Mouse (Mus musculus) neural tube, embryonic 15.5 days (tissue): ENCODE data around the gene Flywch1. TPM values are rescaled to one million over a fixed set of nuclear protein-coding genes. Genes with fewer than 3 reads are reported as not detected.

Experiments used
- ATAC-seq: fragments of 200-750 bp; cut with Nextera tagmentation; 2 replicates; pipeline ENCODE4 v1.8.0; 2017; ENCODE audit warnings: mild to moderate bottlenecking, moderate TSS enrichment, moderate library complexity; ENCODE audit not compliant: low FRiP score
- H3K27ac ChIP-seq: fragments of 300-500 bp; sonication (generic); replicated peaks from 2 replicates; pipeline ENCODE4 v1.5.1; 2015; ENCODE audit warnings: mild to moderate bottlenecking, inconsistent platforms
- H3K27me3 ChIP-seq: fragments of 300-500 bp; sonication (generic); replicated peaks from 2 replicates; pipeline ENCODE4 v1.6.1; 2015; ENCODE audit warnings: inconsistent platforms
- H3K36me3 ChIP-seq: fragments of 300-500 bp; sonication (generic); 2 replicates; pipeline ENCODE4 v1.6.1; 2015; ENCODE audit warnings: inconsistent platforms
- H3K4me1 ChIP-seq: fragments of 300-500 bp; sonication (generic); 2 replicates; pipeline ENCODE4 v1.6.1; 2015; ENCODE audit warnings: inconsistent platforms
- H3K4me2 ChIP-seq: fragments of 300-500 bp; sonication (generic); 2 replicates; pipeline ENCODE4 v1.6.1; 2015; ENCODE audit warnings: inconsistent platforms, mild to moderate bottlenecking, moderate library complexity
- H3K4me3 ChIP-seq: fragments of 300-500 bp; sonication (generic); replicated peaks from 2 replicates; pipeline ENCODE4 v1.5.1; 2015; ENCODE audit warnings: mild to moderate bottlenecking, inconsistent platforms
- H3K9ac ChIP-seq: fragments of 300-500 bp; sonication (generic); replicated peaks from 2 replicates; pipeline ENCODE4 v1.6.1; 2015; ENCODE audit warnings: mild to moderate bottlenecking, inconsistent platforms
- H3K9me3 ChIP-seq: fragments of 300-500 bp; sonication (generic); replicated peaks from 2 replicates; pipeline ENCODE4 v1.6.1; 2016; ENCODE audit warnings: inconsistent platforms
- WGBS: fragments of 180-500 bp; shearing (Covaris S2); methylation state at CpG from one replicate; pipeline ENCODE4 v1.1.7; 2015; ENCODE audit warnings: mixed read lengths; 5-methylcytosine and 5-hydroxymethylcytosine counted together
- polyA plus RNA-seq: library from polyadenylated mRNA; unstranded; fragments of >200 nt; fragmentation: Nextera tagmentation; extraction: Ambion mirVana; gene quantifications from 2 replicates; pipeline ENCODE4 v1.2.1, GENCODE M21; 2015

Flywch1 gene
- polyA plus RNA-seq, 1 experiment from 2014 or later: 224 TPM

DNA sequence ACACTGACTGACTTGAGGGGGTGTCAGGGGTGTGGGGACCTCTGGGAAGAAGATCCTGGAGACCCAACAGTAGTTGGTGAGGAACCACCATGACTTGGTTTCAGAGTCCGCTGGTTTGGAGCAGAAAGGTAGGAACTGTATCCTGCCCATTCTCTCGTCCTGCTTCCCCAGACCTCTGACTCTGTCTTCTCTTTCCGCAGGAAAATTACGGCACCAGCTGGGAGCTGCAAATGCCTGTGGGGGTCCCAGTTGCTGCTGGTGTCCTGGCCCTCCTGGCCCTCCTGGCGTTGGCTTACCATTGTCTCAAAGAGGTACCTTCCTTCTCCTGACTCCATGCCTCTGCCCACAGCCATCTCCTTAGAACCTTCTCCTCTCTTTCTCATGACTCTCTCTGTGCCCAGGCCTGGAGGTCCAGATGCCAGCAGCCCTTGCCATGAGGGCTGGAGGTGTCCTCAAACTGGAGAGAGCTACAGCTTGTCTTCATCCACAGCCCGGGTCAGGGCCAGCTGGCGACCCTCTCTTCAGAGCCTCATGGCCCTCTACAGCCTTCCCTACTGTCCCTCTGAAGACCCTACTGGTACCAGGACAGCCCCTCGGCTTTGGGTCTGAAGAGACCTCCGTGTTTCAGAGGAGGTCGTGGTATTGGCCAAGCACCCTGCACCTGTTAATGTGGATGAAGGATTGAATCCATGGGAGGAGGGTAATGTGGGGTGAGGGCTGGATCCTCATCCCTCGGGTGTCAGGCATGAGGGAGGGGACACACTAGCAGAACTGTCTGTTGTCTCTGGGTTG lies 21.8 kb downstream of the Flywch1 start:
- no peak overlapping the region for H3K9ac ChIP-seq
- H3K4me2 ChIP-seq: peak overlapping the region; percentile 37
- H3K4me1 ChIP-seq: peaks cover 18% of the 10 kb centered on the region
- no peak overlapping the region for H3K27ac ChIP-seq
- no peak for ATAC-seq
- no peaks in the 10 kb centered on the region for H3K9me3 ChIP-seq
- H3K27me3 ChIP-seq: peaks cover 29% of the 10 kb centered on the region
- no peak overlapping the region for H3K4me3 ChIP-seq
- WGBS: 80% methylated on average over 11 of the region's 11 CpGs
- peaks cover 33% of the 10 kb centered on the region for H3K36me3 ChIP-seq

DNA sequence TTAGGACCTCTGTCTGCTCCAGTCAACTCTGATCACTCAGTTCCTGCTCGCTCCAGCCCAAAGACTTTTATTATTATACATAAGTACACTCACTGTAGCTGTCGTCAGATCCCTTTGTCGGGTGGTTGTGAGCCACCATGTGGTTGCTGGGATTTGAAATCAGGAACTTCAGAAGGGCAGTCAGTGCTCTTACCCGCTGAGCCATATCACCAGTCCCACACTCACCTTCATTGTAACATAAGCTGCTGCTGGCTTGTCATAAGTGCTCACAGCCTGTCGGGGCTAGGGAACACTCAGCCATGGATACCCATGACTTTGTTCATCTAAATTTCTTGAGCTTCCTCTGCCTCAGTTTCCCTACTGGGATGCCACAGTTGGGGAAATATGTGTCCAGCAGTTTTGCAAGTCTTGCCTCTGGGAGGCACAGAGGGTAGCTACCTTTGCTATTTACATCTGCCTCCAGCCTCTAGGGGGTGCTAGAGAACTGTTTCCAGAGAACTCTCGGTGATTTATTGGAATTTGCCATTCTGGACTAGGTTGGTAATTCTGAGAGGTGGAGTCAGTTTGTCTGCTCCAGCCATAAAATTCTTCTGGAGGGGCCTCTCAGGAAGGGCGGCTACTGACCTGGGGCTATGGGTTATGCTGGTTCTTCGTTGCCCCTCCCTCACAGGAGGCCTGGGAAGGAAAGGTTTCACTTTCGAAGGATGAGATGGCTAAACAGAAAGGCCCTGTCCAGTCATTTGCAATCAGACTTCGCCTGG lies 22.6 kb downstream of the Flywch1 start:
- H3K36me3 ChIP-seq: peaks cover 25% of the 10 kb centered on the region
- H3K9ac ChIP-seq: no peak overlapping the region
- ATAC-seq: no peak
- H3K4me2 ChIP-seq: peak overlapping the region; percentile 37
- no peak overlapping the region for H3K27ac ChIP-seq
- WGBS: 42% methylated on average over 10 of the region's 10 CpGs
- no peaks in the 10 kb centered on the region for H3K9me3 ChIP-seq
- H3K4me1 ChIP-seq: peaks cover 19% of the 10 kb centered on the region
- no peak overlapping the region for H3K4me3 ChIP-seq
- peaks cover 37% of the 10 kb centered on the region for H3K27me3 ChIP-seq

DNA sequence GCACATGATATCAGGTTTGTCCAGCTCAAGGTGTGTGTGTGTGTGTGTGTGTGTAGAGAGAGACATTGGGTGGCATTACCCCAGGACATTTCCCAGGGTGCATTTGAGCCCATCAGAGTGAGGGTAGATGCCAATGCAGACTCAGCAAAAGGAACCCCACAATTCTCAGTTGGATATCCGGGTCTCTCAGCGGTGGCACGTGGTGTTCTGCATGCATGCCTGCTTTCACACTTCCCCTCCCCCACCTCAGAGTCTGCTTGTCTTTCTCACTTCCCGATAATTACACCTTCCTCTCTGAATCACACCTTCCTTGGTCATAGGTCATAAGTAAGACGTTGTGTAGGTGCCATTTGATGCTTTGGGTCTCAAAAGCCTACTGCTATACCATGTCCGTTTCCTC lies 23.4 kb downstream of the Flywch1 start:
- H3K4me2 ChIP-seq: no peak overlapping the region
- H3K27ac ChIP-seq: no peak overlapping the region
- H3K27me3 ChIP-seq: peaks cover 45% of the 10 kb centered on the region
- WGBS: 36% methylated on average over 6 of the region's 6 CpGs
- H3K9me3 ChIP-seq: no peaks in the 10 kb centered on the region
- peaks cover 19% of the 10 kb centered on the region for H3K4me1 ChIP-seq
- peaks cover 17% of the 10 kb centered on the region for H3K36me3 ChIP-seq
- no peak overlapping the region for H3K4me3 ChIP-seq
- no peak for ATAC-seq
- no peak overlapping the region for H3K9ac ChIP-seq

DNA sequence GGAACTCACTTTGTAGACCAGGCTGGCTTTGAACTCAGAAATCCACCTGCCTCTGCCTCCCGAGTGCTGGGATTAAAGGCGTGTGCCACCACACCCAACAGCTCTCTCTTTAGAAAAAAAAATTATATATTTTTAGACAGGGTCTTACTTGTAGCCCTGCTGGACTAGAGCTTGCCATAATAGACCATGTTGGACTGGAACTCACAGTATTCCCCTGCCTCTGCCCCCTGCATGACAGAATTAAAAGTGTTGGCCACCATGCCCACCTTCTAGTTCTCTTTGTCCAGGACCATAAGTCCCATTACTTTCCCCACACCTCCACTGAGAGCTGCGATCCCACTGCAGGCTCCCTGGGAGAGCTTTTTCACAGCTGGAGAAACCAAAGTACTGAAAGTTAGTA lies 23.9 kb downstream of the Flywch1 start:
- no peak for ATAC-seq
- H3K4me1 ChIP-seq: peaks cover 22% of the 10 kb centered on the region
- no peak overlapping the region for H3K4me3 ChIP-seq
- 86% methylated on average over 3 of the region's 3 CpGs for WGBS
- no peak overlapping the region for H3K9ac ChIP-seq
- no peak overlapping the region for H3K4me2 ChIP-seq
- no peaks in the 10 kb centered on the region for H3K9me3 ChIP-seq
- peaks cover 11% of the 10 kb centered on the region for H3K36me3 ChIP-seq
- H3K27me3 ChIP-seq: peaks cover 51% of the 10 kb centered on the region
- no peak overlapping the region for H3K27ac ChIP-seq

DNA sequence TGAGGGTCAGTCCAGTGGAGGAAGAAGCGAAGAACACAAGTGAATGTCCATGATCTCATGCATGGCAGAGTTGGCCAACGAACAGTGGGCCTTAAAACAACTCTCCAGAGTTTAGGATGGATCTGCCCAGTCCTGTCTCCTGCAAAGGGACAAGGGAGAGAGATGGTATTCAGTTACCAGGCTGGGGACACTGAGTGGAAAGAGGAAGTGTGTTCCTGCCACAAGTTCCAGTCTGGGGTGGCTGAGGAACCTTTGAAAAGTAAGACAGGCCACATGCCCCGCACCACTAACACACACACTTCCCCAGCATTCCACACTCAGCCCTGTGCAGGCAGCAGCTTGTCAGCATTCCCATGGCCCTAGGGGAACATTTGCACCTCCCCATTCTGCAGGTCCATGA lies 24.6 kb downstream of the Flywch1 start:
- no peak overlapping the region for H3K4me3 ChIP-seq
- no peak overlapping the region for H3K27ac ChIP-seq
- no peak for ATAC-seq
- WGBS: 87% methylated on average over 3 of the region's 3 CpGs
- H3K27me3 ChIP-seq: peaks cover 58% of the 10 kb centered on the region
- no peaks in the 10 kb centered on the region for H3K9me3 ChIP-seq
- H3K4me1 ChIP-seq: peaks cover 29% of the 10 kb centered on the region
- peaks cover 4% of the 10 kb centered on the region for H3K36me3 ChIP-seq
- H3K4me2 ChIP-seq: no peak overlapping the region
- H3K9ac ChIP-seq: no peak overlapping the region

DNA sequence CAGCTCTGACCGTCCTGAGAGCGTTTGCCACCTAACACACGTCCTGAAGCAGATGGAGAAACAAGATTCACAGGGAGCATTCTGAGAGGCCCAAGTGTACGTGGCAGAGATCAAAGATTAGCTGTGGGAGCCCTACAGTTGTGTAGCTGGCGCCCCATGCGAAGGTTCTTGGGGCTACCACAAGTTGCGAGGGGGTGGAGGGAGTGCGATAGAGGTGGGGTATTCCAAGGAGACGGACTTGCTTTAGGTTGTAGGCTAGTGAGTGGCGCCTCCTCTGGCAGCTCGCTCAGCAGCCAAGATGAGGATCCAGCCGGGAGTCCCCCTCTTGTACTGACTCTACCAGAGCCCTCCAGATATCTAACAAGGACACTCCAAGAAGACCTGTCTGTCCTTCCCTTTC lies 25.1 kb downstream of the Flywch1 start:
- 5% methylated on average over 12 of the region's 12 CpGs for WGBS
- ATAC-seq: no peak; the same call in 1 of the 2 replicates
- H3K4me2 ChIP-seq: peak overlapping the region; percentile 78
- H3K4me3 ChIP-seq: peak overlapping the region; percentile 41; the same call in 1 of the 2 replicates
- no peak overlapping the region for H3K27ac ChIP-seq
- H3K9me3 ChIP-seq: no peaks in the 10 kb centered on the region
- H3K9ac ChIP-seq: no peak overlapping the region
- H3K4me1 ChIP-seq: peaks cover 31% of the 10 kb centered on the region
- no peaks in the 10 kb centered on the region; the same call in 1 of the 2 replicates for H3K36me3 ChIP-seq
- peaks cover 62% of the 10 kb centered on the region for H3K27me3 ChIP-seq

DNA sequence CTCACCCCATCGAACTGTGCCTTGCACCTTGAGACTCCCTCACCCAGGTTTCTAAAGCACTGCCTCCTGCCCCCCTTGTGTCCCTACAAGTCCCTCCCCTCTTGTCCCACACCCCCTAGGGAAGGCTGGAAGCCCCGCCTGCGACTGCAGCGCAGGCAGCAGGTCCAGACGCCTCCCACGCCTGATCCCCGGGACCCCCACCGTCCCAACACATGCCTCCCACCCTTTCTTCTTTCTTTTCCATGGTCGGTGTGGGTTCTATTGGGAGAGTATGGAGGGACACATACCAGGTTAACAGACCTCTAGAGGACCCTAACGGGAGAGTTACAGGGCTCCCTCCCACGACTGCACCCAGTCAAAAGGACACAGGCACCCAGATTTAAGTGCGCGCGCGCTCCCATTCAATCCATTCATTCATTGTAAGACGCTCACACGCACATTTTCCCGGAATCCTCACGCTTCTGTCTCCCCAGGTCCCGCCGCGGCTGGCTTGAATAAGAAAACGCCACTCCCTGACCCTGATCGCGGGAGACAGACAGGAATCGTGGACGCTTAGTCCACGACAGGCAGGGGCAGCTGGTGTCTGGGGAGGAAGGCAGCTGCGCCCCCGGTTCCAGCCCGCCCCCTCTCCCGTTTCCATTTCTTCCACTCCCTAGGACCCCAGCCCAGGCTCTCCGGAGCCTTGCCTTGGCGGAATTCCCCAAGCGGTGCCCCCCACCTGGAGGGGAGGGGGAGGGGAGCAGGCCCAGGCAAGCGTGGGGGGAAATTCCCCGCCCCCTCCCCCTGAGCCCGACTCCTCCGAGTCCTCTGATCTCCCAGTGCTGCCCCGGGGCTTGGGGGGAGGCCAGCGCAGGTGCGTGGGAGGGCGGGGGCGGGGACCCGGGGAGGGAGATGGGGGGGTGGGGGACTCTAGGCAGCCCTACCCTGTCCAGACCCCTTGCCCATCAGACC lies 25.8 kb downstream of the Flywch1 start, which contains the start of gene Kremen2:
Kremen2 (minus strand) TSS at position 533 of the 951 bp plus-strand sequence.
- peak within 1 kb of the TSS; percentile 61 for H3K9ac ChIP-seq
- WGBS: under 1% methylated on average over 42 of the region's 45 CpGs

DNA sequence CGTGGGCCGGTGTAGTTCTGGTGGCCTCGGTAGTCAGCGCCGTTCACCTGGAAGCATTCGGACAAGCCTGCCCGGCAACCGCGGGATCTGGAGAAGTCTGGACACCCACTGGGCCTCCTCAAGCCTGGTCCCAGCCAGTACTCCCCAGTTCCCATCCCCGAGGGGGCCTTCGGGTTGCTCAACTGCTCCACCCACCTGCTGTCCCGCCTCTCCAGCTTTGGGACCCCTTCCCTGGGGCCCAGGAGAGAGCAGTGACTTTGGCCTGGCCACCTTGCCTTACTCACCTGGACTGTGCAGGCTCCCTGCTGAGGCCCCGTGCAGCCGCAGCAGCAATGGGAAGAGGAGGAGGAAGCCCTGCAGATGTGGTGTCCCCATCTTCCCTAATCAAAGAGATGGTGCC lies 26.8 kb downstream of the Flywch1 start:
- ATAC-seq: no peak
- WGBS: 4% methylated on average over 14 of the region's 14 CpGs
- H3K4me2 ChIP-seq: peak overlapping the region; percentile 78
- peak overlapping the region; percentile 41; the same call in 1 of the 2 replicates for H3K4me3 ChIP-seq
- no peak overlapping the region for H3K27ac ChIP-seq
- no peaks in the 10 kb centered on the region for H3K9me3 ChIP-seq
- no peak overlapping the region for H3K9ac ChIP-seq
- H3K4me1 ChIP-seq: peaks cover 36% of the 10 kb centered on the region
- H3K36me3 ChIP-seq: no peaks in the 10 kb centered on the region
- H3K27me3 ChIP-seq: peaks cover 70% of the 10 kb centered on the region

More for the DNA sequence above, 25.8 kb downstream of the Flywch1 start, which contains the start of gene Kremen2:
- Histone ChIP-seq H3K4me2 (peak within 1 kb of the TSS; percentile 78), H3K9me3 (no peaks in the 10 kb centered on the region), H3K27me3 (peaks cover 69% of the 10 kb centered on the region), H3K4me1 (peaks cover 34% of the 10 kb centered on the region), H3K36me3 (no peaks in the 10 kb centered on the region), H3K4me3 (peak within 1 kb of the TSS; percentile 41), H3K27ac (no peak within 1 kb of the TSS)
- no peak for ATAC-seq

DNA sequence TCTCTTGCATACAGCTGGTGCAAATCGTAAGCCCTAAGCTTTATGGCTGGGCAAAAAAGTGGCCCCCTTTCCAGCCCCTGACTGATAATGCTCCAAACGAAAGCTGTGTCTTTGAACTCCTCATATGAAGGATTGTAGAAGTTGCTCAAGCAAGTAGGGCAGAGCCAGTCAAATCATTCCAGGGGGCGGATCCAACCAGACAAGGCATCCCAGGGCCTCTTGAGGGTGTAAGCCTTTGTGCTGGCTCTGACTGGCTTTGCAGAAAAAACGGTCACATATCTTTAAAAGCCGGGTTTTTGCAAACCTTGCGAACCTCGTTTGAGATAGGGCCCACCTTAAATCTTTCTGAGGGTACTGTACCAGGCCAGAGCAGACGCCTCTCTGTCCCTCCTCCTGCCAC lies 27.3 kb downstream of the Flywch1 start:
- 13% methylated on average over 8 of the region's 8 CpGs for WGBS
- Histone ChIP-seq H3K9ac (no peak overlapping the region), H3K4me2 (no peak overlapping the region), H3K27me3 (peaks cover 70% of the 10 kb centered on the region), H3K9me3 (no peaks in the 10 kb centered on the region), H3K27ac (no peak overlapping the region), H3K36me3 (no peaks in the 10 kb centered on the region), H3K4me3 (no peak overlapping the region), H3K4me1 (peaks cover 42% of the 10 kb centered on the region)
- ATAC-seq: no peak

DNA sequence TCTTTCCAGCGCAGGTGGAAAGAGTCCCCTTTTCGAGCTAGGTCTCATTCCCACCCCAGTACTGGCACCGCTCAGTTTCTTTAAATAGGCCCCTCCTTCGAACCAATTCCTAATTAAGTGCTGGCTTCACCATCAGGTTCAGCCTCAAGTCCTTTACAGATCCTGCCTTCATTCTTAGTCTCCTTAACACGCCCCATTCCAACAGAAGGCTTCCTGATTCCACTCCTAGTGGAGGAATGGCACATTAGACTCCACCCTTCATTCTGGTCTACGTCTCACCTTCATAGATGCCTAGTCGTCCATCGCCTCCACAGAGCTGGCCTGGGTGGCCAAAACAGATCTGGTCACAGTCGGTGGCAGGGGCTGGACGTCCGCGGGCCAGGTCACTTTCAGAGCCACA lies 28.5 kb downstream of the Flywch1 start:
- Histone ChIP-seq H3K9me3 (no peaks in the 10 kb centered on the region), H3K4me3 (peak overlapping the region; percentile 29; the same call in 1 of the 2 replicates), H3K4me2 (peak overlapping the region; percentile 50; the same call in 1 of the 2 replicates), H3K27me3 (peaks cover 68% of the 10 kb centered on the region), H3K9ac (no peak overlapping the region), H3K4me1 (peaks cover 53% of the 10 kb centered on the region), H3K27ac (no peak overlapping the region), H3K36me3 (no peaks in the 10 kb centered on the region)
- 73% methylated on average over 12 of the region's 12 CpGs for WGBS
- no peak for ATAC-seq

DNA sequence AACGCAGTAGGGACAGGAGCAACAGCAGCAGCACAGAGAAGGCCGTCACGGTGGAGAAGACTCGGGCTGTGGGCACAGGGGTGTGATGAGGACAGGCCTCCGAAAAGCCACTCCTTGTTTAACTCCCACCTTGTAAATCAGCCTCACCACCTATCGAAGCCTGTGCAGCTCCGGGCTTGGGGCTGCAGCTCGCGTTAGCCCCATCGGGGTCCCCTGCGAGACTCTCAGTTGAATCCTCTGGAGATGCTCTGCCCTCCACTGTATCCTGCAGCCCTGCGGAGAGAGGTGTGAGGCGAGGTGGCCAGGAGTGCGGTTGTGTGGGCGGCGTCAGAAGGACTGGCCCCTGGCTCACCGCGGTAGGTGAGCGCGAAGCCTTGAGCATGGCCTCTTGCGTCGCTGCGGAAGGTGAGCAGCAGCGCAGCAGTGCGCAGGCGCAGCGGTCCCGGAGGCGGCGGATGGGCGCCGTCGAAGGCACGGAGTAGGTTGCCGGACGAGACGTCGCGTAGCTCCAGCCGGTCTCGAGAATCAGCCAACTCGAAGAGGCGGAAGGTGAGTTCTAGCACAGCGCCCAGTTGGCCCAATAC lies 29.1 kb downstream of the Flywch1 start:
- Histone ChIP-seq H3K4me3 (peak overlapping the region; percentile 29), H3K4me1 (peaks cover 59% of the 10 kb centered on the region), H3K4me2 (peak overlapping the region; percentile 50), H3K9me3 (no peaks in the 10 kb centered on the region), H3K36me3 (peaks cover 5% of the 10 kb centered on the region), H3K27me3 (peaks cover 63% of the 10 kb centered on the region), H3K27ac (no peak overlapping the region), H3K9ac (no peak overlapping the region)
- ATAC-seq: no peak
- WGBS: 5% methylated on average over 44 of the region's 44 CpGs
